Mouse (Mus musculus): ENCODE results near the gene Fgd5. TPM values are rescaled to one million over a fixed set of nuclear protein-coding genes. Genes with fewer than 3 reads are reported as not detected.
"Not testable (repeated sequence)": the region's sequence is repeated elsewhere in the genome, so short reads cannot be mapped to it uniquely, and the experiment has no call there.

Fgd5 gene
- 1.6 and 1.7 TPM in 2 replicates for polyA plus RNA-seq (2012; rRNA removed)
- polyA plus RNA-seq (2014; fragmentation: Nextera tagmentation; extraction: Ambion mirVana): 1.5 and 1.6 TPM in 2 replicates

DNA sequence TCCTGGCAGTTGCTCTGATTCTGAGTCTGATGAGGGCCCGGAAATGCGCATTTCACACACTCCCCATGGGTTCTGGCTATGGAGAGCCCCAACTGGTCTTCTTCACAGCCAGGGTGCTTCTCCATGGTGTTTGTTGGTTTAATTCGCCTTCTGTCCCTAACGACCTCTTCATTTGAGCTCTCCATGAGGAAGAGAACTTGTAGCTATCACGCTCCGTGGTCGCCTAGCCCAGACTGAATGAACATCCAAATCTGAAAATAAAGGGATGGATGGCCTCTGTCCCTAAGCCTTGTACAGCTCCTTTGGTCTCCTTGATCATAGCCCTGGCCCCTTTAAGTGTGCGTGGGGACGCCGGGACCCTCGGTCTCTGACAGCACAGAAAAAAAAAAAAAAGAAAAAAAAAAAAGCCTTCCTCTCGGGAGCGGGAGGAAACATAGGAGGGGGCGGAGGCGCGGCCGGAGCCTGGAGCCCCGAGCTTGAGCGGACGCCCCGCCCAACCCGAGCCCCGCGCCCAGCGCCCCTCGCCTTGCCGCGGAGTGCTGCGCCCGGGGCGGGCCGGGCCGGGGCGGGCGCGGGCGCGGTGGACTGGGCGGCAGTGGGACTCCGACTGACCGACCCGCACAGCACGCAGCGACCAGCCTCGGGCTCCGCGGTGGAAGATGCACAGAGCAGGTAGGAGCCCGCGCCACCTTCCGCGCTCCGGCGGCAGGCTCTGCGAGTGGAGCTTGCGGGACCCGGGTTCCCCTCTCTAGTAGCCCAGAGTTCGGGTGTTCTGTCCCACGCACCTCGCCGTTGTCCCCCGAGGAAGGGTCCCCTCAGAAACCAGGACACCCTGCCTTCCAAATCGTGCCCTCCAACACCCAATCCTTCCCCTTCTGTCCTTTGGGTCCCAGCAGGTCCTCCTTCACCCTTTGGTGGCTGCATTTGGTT lies at the start of gene Fgd5:
Gene Fgd5 (plus strand): TSS at position 508 of the 930 bp plus-strand sequence.
- Histone ChIP-seq H3K9me3 (ENCODE audit: control insufficient read depth, low read length) (no peaks in the 10 kb centered on the region), H3K4me3 (ENCODE audit: insufficient read depth in 1 of 2, low read depth in 2 of 2, low read length in 2 of 2) (peak within 1 kb of the TSS; percentile 50 to 58), H3K4me1 (replicated peaks; ENCODE audit: control insufficient read depth in 2 of 2, insufficient read depth in 2 of 2, low read length in 1 of 2) (no peaks in the 10 kb centered on the region), H3K36me3 (replicated peaks; ENCODE audit: control insufficient read depth, insufficient read depth, low read depth) (no peaks in the 10 kb centered on the region), H3K27ac (no peak within 1 kb of the TSS), H3K9ac (replicated peaks) (no peak within 1 kb of the TSS), H3K4me2 (ENCODE audit: low read depth) (peak within 1 kb of the TSS; percentile 58), H3K27me3 (ENCODE audit: control insufficient read depth, insufficient read depth, low read length) (peaks cover 35% of the 10 kb centered on the region)
- DNase-seq (ENCODE audit: low read depth in 3 of 3, low spot score in 3 of 3): no peak
- ATAC-seq (ENCODE audit: insufficient read depth): peak; percentile 13; the same call in 1 of the 2 replicates
- WGBS (ENCODE audit: insufficient replicate concordance): 2% methylated on average over 59 of the region's 62 CpGs
- TF ChIP-seq EP300 (IDR thresholded peaks at IDR 0.05; ENCODE audit: low read depth): no peak
- TF ChIP-seq CTCF (IDR thresholded peaks at IDR 0.05; ENCODE audit: low read depth): no peak

DNA sequence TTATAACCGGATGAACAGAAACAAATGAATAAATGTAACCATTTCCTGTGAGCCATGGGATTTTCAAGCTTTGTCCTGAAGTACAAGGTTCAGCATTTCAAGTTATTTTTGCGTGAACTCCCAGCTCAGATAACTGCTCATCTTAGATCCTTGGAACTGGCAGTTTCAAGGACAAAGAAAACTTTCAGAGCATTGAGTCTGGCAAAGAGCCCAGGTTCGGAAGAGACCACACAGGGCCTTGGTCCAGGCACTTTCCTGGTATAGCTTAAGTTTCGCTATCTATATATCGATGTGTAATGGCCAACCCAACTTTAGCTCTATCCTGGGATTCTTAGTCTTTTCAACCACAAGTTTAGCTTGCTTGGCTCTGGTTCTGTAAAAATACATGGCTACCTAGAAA lies 47.4 kb upstream of the Fgd5 start:
- no peaks in the 10 kb centered on the region for H3K36me3 ChIP-seq (replicated peaks; ENCODE audit: control insufficient read depth, insufficient read depth, low read depth)
- no peak for TF ChIP-seq CTCF (IDR thresholded peaks at IDR 0.05; ENCODE audit: low read depth)
- no peak for TF ChIP-seq EP300 (IDR thresholded peaks at IDR 0.05; ENCODE audit: low read depth)
- H3K27ac ChIP-seq: no peak overlapping the region
- no peaks in the 10 kb centered on the region for H3K4me1 ChIP-seq (replicated peaks; ENCODE audit: control insufficient read depth in 2 of 2, insufficient read depth in 2 of 2, low read length in 1 of 2)
- no peaks in the 10 kb centered on the region for H3K9me3 ChIP-seq (ENCODE audit: control insufficient read depth, low read length)
- no peak for ATAC-seq (ENCODE audit: insufficient read depth)
- no peaks in the 10 kb centered on the region for H3K27me3 ChIP-seq (ENCODE audit: control insufficient read depth, insufficient read depth, low read length)
- WGBS (ENCODE audit: insufficient replicate concordance): 65% methylated on average over 5 of the region's 5 CpGs
- no peak for DNase-seq (ENCODE audit: low read depth in 3 of 3, low spot score in 3 of 3)
- H3K4me3 ChIP-seq (ENCODE audit: insufficient read depth in 1 of 2, low read depth in 2 of 2, low read length in 2 of 2): no peak overlapping the region
- H3K9ac ChIP-seq (replicated peaks): no peak overlapping the region
- no peak overlapping the region for H3K4me2 ChIP-seq (ENCODE audit: low read depth)

DNA sequence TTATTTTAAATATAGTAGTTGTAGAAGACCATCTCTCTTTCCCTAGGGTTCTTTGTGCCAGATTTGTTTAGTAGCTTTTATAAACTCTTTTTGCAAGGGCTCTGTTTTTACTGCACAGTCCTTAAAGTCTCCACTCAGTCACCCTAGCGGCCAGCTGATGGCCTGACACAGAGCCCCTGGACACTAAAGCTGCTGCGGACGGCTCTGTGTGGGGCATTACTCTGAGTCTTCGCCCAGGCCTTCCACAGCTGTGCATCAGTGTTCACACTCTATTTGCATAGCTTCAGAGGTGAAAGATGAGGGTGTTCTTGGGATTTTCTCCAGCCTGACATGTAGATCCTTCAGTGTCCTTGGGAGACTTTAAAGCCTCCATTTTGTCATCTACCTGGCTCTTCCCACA lies 40.2 kb upstream of the Fgd5 start:
- DNase-seq (ENCODE audit: low read depth in 3 of 3, low spot score in 3 of 3): no peak
- no peak for ATAC-seq (ENCODE audit: insufficient read depth)
- no peak overlapping the region for H3K27ac ChIP-seq
- TF ChIP-seq CTCF (IDR thresholded peaks at IDR 0.05; ENCODE audit: low read depth) (0 out of 2 replicates have a peak, but pooled peaks have one; percentile 2), EP300 (IDR thresholded peaks at IDR 0.05; ENCODE audit: low read depth) (no peak)
- H3K36me3 ChIP-seq (replicated peaks; ENCODE audit: control insufficient read depth, insufficient read depth, low read depth): no peaks in the 10 kb centered on the region
- H3K9ac ChIP-seq (replicated peaks): no peak overlapping the region
- no peaks in the 10 kb centered on the region for H3K27me3 ChIP-seq (ENCODE audit: control insufficient read depth, insufficient read depth, low read length)
- WGBS (ENCODE audit: insufficient replicate concordance): 63% methylated on average over 4 of the region's 4 CpGs
- H3K4me2 ChIP-seq (ENCODE audit: low read depth): no peak overlapping the region
- no peaks in the 10 kb centered on the region for H3K4me1 ChIP-seq (replicated peaks; ENCODE audit: control insufficient read depth in 2 of 2, insufficient read depth in 2 of 2, low read length in 1 of 2)
- H3K9me3 ChIP-seq (ENCODE audit: control insufficient read depth, low read length): no peaks in the 10 kb centered on the region
- no peak overlapping the region for H3K4me3 ChIP-seq (ENCODE audit: insufficient read depth in 1 of 2, low read depth in 2 of 2, low read length in 2 of 2)

GRCm38 (mm10) chr6:91948426-91948825 lies 30.3 kb upstream of the Fgd5 start:
- H3K4me2 ChIP-seq (ENCODE audit: low read depth): no peak overlapping the region
- WGBS (ENCODE audit: insufficient replicate concordance): 55% methylated on average over 2 of the region's 2 CpGs
- H3K9me3 ChIP-seq (ENCODE audit: control insufficient read depth, low read length): no peaks in the 10 kb centered on the region
- H3K9ac ChIP-seq (replicated peaks): no peak overlapping the region
- TF ChIP-seq CTCF (IDR thresholded peaks at IDR 0.05; ENCODE audit: low read depth) (no peak), EP300 (IDR thresholded peaks at IDR 0.05; ENCODE audit: low read depth) (no peak)
- H3K4me1 ChIP-seq (replicated peaks; ENCODE audit: control insufficient read depth in 2 of 2, insufficient read depth in 2 of 2, low read length in 1 of 2): no peaks in the 10 kb centered on the region
- no peaks in the 10 kb centered on the region for H3K27me3 ChIP-seq (ENCODE audit: control insufficient read depth, insufficient read depth, low read length)
- H3K4me3 ChIP-seq (ENCODE audit: insufficient read depth in 1 of 2, low read depth in 2 of 2, low read length in 2 of 2): no peak overlapping the region
- no peaks in the 10 kb centered on the region for H3K36me3 ChIP-seq (replicated peaks; ENCODE audit: control insufficient read depth, insufficient read depth, low read depth)
- ATAC-seq (ENCODE audit: insufficient read depth) (no peak), DNase-seq (ENCODE audit: low read depth in 3 of 3, low spot score in 3 of 3) (no peak)
- H3K27ac ChIP-seq: no peak overlapping the region

DNA sequence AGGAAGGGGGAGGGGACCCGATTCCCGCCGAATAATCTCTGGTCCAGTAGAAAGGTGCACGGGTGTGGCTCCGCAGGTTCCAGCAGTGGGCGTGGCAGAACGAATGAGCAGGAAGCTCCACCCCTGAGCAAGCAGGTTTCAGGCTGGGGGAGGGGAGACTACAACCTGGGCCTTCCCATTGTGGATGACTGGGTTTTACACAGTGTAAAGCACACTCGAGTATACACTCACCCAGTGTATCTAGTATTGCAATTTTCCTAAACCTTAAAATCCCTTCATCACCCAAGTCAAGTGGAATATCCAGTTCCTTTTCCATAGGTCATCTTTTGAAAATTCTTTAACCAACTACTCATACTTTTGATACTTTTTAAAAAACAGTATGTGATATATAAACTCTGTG lies 20.7 kb upstream of the Fgd5 start:
- H3K4me3 ChIP-seq (ENCODE audit: insufficient read depth in 1 of 2, low read depth in 2 of 2, low read length in 2 of 2); DNase-seq (ENCODE audit: low read depth in 3 of 3, low spot score in 3 of 3); H3K9ac ChIP-seq (replicated peaks); ATAC-seq (ENCODE audit: insufficient read depth); H3K4me1 ChIP-seq (replicated peaks; ENCODE audit: control insufficient read depth in 2 of 2, insufficient read depth in 2 of 2, low read length in 1 of 2); H3K36me3 ChIP-seq (replicated peaks; ENCODE audit: control insufficient read depth, insufficient read depth, low read depth); H3K9me3 ChIP-seq (ENCODE audit: control insufficient read depth, low read length); H3K27me3 ChIP-seq (ENCODE audit: control insufficient read depth, insufficient read depth, low read length); H3K4me2 ChIP-seq (ENCODE audit: low read depth); H3K27ac ChIP-seq: not testable (repeated sequence)
- 35% methylated on average over 1 of the region's 8 CpGs for WGBS (ENCODE audit: insufficient replicate concordance)

Data from liver, embryonic 14.5 days (tissue).